Mouse (Mus musculus) small intestine, adult 2 months (tissue): Measurements from ENCODE around the gene Padi1.

Experiments used
- CTCF ChIP-seq: fragments of 200-500 bp; IDR thresholded peaks from 2 replicates; pipeline ENCODE4 v1.5.1; 2012; ENCODE audit warnings: low read depth, mild to moderate bottlenecking, control low read depth, inconsistent platforms, low read length, moderate library complexity, mixed read lengths; ENCODE audit not compliant: insufficient replicate concordance, insufficient read length; ENCODE audit errors: extremely low read depth
- POLR2A ChIP-seq: fragments of 200-500 bp; IDR thresholded peaks from 2 replicates; pipeline ENCODE4 v1.6.1; 2012; ENCODE audit warnings: low read depth, mild to moderate bottlenecking, control low read depth, inconsistent platforms, low read length, moderate library complexity

DNA sequence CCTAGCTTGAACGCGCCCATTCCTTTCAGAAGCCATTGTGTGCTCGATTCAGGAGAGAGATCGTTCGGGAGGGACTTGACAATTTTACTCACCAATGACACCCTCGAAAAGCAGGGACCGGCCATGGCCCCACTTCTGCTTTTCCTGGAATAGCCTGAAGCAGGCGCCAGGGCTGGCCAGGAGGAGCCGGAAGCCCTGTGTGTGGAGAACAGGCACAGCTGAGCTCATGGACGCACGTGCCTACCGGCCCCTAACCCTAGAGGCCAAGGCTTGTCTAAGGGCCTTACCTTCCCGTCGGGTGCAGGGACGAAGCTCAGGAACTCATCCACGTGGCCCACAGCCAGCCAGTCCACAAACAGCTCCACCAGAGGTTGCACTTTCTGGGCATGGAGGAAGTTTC is 54.5 kb downstream of the Padi1 start:
- no peak for TF ChIP-seq CTCF
- no peak for TF ChIP-seq POLR2A
